Mouse (Mus musculus) liver, adult (tissue): ENCODE results near the gene Ahcy.
"Not testable (repeated sequence)": the region's sequence is repeated elsewhere in the genome, so short reads cannot be mapped to it uniquely, and the experiment has no call there.

Source experiments
- GATA4 ChIP-seq: IDR thresholded peaks from 2 replicates; pipeline ENCODE4 v1.6.1; 2014; ENCODE audit warnings: mild to moderate bottlenecking, low read length; ENCODE audit not compliant: insufficient replicate concordance

The Ahcy gene

DNA sequence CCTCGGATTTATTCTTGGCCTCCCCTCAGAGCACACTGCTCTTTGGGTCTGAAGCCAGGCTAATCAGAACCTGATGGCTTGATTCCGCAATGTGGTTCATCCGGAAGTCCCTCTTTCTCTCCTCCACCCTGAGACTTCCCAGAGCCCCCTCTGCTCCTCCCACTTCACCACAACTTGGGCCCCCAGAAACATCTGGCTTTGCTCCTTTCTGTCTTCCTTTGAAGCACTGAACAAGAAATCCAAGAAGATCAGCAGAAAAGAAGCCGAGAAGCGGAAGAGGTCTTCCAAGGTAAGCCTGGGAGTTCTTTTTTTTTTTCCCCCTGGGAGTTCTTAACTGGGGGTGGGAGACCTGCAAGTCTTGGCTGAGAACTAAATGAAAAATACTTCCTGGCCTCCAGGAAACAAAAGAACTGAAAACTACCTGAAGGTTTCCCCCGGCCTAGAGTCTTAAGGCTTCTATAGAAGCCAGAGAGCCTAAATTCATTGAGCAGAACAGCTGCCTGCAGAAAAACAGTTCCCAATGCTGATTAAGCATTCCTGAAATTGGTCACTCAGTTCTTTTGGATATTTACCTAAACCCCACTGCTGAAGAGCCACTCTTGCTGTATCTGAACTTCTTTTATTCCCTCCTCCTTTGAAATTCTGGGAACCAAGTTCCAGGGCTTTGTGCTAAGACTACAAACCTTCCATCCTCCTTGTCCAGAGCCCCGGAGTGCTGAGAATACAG is 26.7 kb downstream of the Ahcy start:
- TF ChIP-seq GATA4: no peak

DNA sequence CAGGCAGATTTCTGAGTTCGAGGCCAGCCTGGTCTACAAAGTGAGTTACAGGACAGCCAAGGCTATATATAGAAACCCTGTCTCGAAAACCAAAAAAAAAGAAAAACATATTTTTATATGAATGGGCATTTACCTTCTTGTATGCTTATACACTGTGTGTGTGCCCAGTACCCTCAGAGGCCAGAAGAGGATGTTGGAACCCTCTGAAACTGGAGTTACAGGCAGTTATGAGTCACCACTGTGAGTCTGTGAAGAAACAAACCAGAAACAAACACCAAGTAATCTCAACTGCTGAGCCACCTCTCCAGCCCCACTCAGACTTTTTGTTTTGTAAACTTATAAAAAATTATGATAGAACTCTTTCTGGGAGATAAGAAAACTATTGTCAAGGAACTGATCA is 27.5 kb downstream of the Ahcy start:
- TF ChIP-seq GATA4: no peak

DNA sequence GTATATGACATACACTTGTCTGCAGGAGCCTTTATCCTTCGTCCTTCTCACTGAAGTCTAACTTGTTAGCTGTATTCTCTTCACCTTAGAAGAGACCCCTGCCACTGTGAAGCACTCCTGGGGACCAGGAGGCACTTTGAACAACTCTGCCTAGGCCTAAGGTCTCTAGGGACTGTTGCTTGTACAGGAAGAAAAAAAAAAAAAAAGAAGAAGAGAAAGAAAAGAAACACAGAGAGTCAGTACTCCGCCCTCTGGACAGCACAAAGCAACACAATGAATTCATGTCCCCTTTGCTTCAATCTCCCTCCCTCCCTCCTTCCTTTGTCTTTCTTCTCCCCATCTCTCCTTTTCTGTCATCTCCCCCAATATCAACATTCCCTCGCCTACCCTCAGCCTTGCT is 29.2 kb downstream of the Ahcy start:
- TF ChIP-seq GATA4: no peak

DNA sequence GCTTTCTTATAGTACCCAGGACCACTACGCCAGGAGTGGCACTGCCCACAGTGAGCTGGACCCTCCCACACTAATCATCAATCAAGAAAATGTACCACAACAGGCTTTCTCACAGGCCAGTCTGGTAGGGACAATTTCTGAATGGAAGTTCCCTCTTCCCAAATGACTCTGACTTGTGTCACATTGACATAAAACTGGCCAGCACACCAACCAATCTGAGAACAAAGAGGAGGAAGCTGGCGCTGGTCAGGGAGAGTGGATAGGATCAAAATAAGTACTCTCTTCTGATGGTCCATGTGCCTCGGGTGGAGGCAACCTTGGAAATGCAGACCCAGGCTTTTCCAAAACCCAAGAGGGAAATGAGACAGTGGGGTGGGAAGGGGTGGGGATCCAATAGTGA is 29.8 kb downstream of the Ahcy start:
- no peak for TF ChIP-seq GATA4

DNA sequence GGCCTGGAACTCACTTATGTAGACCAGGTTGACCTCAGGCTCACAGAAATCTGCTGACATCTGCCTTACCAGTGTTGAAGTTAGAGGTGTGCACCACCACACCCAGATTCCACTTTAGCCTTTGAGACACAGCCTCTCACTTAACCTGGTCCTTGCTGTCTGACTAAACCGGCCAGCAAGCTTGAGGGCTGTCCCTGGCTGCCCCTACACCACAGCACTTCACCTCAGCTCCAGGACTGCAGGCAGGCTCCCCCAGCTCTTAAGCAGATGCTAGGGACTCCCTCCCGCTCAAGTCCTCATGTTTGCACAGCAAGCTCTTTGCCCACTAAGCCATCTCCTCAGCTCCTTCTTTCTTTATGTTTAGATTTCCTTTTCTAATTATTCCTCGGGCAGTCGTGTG is 34.3 kb downstream of the Ahcy start:
- TF ChIP-seq GATA4: no peak

DNA sequence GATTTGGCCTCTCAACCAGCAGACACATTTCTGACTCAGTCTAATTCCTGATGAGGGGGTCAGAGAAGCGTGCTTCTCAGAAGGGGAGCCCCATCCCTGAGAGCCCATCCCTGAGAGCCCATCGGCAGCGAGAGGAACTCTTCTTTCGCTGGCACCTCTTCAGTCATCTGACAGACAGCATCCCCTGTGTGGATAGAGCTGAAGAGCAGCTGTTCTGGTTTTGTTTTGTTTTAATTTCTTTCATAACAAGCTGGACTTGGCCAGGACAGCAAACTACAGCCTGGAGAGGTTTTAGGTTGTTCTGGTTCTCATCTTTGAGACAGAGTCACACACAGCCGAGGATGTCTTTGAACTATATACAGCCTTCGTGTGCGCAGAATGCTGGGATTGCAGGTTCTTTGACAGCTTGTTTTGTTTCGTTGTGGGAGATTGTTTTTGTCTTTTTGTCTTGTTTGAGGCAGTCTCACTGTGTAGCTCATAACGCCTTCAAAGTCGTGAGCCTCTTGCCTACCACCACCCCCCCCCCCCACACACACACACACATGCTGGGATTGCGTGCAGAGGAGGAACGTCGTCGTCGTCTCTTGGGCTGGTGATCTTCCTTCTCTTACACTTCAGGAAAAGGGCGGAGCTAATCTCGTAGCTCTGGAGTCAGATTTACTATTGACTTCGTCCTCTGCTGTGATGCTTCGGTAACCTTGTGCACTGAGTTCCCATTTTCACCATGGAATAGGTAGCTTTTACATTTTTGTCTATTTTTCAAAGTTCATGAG is 41.2 kb downstream of the Ahcy start:
- no peak for TF ChIP-seq GATA4

DNA sequence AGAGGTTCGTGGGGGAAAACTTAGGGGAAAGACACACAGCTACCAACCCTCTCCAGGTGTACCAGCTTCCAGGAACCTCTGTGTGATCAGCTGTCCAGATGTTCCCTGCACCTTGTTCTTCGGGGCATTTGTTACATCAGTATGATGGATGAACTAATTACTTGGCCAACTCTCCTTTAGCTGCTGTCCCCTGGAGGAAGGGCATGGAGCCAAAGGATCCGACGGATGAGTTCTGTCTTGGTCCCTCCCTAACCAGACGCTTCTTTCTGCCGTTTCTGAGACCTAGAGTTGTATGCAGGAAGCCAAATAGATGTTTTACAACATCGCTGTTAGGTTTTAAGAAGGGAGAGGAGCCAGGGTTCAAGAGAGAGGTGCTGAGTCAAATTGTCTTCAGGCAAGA is 43.5 kb downstream of the Ahcy start:
- no peak for TF ChIP-seq GATA4

DNA sequence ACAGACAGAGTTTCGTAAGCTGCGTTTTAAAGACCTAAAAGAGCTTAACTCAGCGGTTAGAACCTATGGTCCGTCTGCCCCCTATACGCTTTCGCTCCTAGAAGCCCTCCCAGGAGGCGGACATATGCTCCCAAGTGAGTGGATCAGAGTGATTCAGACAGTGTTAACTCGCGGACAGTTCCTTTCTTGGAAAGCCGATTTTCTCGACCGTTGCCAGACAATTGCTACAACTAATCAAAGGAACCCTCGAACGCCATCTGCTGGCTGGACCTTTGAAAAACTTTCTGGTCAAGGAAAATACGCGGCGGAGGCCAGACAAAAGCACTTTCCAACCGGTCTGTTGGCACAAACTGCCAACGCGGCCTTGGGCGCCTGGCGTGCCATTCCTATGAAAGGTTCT is 54.6 kb downstream of the Ahcy start:
- TF ChIP-seq GATA4: no peak

DNA sequence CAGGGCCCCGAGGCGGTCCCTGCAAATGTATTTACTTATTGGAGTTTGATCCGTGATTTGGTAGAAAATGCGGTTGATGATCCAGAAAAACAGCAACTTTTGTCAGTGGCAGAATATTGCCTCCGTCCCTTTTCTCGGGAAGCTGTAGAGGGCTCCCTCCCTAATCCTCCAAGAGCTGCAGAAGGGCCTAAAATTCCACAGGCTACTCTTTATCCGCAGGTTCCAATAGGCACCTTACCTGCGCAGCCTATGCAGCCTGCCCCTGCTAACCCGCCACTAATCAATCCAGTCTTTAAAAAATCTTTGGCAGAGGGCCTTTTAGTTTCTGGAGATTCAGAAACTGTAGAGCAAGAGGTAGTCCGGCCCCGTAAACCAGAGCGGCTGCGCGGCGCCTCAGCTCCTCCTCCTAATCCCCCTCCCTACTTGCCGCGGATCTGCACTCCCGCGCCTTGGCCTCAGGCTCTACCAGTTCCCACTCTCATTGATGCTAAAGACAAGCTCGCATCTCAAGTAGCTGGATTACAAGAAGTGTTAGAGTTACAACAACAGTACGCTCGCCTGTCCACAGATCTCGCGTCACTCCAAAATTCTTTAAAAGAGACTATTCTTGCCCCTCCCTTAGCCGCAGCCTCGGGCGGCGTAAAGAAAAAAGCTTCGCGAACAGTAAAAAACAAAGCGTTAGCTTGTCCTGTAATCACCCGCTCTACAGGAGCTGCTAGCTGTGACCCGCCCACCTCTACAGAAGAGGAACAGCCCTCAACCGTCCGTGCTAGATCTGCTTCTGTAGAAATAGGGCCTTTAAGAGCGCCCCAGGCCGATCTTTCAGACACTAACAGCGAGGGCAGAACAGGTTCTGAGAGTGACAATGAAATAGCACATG is 55.3 kb downstream of the Ahcy start:
- no peak for TF ChIP-seq GATA4

DNA sequence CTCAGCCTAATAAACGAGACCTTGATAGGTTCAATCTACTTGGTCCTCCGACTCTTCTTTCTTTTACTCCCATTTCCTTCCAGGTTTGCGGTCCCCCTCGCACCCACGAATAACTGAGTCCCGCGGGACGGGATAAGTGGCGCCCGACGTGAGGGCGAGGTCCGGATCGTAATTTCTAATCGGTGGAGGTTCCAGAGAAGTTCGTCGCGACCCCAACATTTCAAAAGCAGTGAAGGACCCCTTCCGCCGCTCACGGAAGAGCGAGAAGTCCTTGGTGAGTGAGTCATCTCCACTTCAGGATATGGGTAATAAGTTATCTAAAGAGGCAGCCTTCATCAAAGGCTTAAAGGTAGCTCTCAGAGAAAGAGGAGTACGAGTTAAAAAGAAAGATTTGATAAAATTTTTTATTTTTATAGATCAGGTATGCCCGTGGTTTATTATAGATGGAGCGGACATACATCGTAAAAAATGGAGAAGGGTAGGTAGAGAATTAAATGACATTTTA is 56.0 kb downstream of the Ahcy start, which contains the start of gene Gm14226:
Gm14226 (plus strand) TSS at position 16 of the 505 bp plus-strand sequence.
- TF ChIP-seq GATA4: not testable (repeated sequence)

DNA sequence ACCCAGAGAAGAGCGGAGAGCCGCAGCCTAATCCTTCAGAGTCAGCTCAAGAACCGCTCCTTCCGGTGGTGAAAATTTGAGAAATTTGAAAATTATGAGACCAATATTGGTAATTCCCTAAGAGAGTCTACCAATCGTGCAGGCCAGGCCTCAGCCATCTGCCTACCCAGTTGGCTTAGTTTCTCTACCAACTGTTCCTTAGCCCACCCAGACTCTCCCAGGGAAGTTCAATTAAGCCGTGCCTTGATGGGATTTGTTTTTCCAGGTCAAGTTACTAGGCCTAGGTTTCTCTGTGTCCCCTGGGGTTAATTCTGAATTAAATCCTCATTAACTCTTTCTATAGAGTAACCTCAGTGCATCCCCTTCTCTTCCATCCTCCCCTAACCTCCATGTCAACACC is 61.3 kb downstream of the Ahcy start:
- TF ChIP-seq GATA4: no peak

DNA sequence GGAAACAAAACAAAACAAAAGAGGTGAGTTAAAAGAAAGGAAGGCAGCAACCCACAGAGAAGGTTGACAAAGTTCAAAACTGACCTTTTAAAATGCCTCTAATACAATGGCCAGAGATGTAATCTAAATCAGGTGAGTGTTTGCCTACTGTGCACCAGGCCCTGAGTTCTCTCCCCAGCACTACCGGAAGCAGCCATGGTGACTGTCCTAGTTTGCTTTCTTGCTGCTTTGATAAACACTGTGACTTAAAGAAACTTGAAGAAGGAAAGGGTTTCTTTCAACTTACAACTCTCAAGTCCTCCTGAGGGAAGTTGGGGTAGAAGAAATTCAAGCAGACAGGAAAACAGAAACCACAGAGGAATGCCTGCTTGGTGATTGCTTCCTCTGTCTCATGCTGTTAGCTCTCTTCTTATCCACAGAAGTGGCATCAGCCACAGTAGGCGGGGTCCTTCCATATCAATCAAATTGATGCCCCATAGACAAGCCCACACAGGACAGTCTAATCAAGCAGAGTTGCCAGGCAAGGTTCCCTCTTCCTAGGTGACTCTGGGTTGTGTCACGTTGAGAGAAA is 63.1 kb downstream of the Ahcy start:
- no peak for TF ChIP-seq GATA4
